Mouse (Mus musculus) adrenal gland, adult (tissue): ENCODE measurements around the gene Car14.

Source experiments
- DNase-seq, 2 experiments: peaks; one replicate each; pipeline ENCODE4 v3.0.0; 2022 to 2023; ENCODE audit warnings: low spot score in 1 of 2; ENCODE audit not compliant: inconsistent age in 2 of 2

Car14 gene

DNA sequence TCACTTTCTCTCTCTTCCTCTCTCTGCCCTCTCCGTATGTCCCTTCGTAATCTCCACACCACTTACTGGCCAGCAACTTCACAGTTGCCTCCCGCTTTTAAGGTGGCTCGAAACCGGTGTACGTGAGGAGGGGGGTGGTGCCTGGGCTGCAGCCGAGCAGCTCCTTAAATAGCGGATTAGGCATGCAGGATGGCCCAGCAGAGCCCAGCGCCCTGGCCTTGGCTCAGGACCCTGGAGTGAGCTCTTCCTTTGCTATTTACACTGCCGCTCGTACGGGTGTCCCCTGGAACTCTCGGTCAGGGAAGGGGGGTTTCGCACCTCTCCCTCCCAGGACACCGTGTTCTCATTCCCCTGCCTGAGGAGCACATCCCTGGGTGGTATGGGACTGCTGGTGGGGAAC lies at the start of gene Car14:
Gene Car14 (minus strand): TSS at position 124 of the 400 bp plus-strand sequence.
- DNase-seq, result peak in 1 of 2 experiments; percentile 50

DNA sequence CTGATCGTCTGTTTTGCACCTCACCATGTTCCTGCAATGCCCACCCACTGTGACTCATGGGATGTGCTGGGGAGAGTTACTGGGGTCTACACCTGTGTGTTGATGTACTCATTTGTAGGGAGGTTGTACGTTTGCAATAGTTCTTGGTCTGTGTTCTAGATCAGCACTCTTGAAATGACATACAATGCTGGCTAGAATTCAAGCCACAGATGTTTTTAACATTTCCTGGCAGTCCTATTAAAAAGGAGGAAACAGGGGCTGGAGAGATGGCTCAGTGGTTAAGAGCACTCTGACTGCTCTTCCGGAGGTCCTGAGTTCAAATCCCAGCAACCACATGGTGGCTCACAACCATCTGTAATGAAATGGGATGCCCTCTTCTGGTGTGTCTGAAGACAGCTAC lies 49.0 kb upstream of the Car14 start:
- DNase-seq, result no peak

DNA sequence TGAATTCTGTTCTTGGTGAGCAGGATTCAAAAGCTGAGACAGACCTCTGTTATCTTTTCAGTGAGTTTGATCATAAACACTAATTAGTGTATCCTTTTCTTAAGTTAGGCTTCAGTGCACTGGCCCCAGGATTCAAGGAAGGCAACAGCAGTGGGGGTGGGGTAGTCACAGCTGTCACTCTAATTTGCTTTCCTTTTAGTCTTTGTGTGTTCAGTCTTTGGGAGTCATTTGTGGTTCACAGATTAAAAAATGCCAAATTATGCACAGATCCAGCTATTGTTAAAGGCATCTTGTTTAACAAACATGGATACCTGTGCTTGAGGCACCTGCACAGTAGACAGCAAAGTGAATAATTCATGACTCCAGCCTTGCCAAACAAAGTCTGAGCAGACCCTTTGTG lies 48.5 kb upstream of the Car14 start:
- no peak for DNase-seq

DNA sequence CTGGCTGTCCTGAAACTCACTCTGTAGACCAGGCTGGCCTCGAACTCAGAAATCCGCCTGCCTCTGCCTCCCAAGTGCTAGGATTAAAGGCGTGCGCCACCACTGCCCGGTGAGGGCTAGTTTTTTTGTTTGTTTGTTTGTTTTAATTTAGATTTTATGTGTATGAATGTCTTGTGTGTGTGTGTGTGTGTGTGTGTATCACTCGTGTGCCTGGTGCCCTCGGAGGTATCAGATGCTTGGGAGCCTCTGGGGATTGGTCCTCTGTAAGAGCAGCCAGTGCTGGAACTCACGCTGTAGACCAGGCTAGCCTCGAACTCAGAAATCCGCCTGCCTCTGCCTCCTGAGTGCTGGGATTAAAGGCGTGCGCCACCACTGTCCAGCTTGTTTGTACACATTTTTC lies 47.1 kb upstream of the Car14 start:
- DNase-seq, result peak in 1 of 2 experiments; percentile 50

DNA sequence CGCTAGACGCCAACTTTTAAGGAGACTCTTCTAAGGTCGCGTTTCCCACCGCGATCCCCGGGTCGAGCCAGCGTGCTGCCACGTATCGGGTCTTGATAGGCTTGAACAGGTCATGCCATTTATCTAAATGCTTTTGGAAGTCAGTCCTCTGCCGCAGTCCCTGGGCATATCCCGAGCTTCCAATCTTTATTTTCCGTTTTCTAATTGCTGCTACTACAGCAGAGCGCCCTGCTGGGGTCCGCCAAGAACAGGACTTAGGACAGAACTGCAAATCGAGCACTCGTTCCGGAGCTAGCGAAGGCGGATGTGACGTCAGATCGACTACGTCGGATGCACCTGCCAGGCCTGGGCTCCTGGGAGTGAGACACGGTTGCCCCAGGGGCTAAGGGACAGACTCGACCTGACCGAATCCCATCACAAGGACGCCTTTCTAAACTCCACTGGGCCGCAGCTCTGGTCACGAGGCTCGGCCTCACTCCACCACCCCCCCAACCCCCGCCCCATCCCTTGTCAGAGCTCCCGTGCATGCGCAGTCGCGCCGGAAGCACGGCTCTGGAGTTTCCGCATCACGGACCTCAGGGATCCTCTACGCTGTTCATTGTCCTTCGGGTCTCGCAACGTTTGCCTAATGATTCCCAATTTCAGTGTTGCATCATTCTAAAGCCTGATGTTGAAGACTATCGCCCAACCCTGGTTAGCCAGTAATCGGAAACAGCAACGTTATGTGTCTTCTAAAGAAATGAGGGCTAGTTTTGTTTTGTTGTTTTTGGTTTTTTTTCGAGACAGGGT lies 46.5 kb upstream of the Car14 start:
- peak; percentile 92 to 98 for DNase-seq

DNA sequence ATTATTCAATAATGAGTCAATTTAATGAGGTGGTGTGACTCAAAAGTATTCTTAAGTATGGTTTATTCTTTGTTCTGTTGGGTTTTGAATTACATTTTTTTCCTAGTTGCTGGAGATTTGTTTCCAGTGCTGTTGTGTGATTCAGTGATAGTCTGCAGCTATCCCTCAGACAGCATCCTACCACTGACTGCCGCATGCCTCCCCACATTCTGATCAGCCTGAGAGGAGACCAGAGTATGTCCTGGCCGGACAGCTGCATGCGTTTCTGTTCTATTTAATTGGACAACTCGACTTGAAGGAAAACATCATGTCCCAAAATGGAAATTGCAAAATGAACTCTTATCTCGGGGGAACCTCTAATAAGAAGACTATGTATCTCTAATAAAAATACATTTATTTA lies 43.8 kb upstream of the Car14 start:
- DNase-seq, result no peak

DNA sequence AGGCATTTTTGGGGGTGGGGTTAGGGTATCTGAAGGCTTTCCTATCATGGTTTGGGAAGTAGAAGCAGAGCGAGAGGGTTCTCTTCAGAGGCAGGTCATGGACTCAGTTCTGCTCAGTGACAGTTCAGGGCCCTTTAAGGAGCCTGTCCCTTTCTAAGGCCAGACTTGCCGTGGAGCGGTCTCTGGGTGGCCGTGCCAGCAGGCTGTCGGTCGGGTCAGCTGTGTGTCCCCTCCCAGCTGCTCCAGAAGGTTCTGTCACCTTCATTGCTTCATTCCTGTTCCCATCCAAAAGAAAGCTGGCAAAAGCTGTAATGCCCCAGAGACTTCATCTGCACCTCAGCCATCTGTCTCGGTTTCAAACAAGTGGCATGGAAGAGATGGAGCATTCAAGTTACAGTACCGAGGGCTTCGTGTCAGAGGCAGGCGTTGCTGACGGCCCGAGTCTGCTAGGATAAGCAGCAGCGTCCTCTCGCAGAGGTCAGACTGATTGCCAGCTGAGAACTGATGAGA lies 41.3 kb upstream of the Car14 start:
- peak in 1 of 2 experiments; percentile 46 for DNase-seq

DNA sequence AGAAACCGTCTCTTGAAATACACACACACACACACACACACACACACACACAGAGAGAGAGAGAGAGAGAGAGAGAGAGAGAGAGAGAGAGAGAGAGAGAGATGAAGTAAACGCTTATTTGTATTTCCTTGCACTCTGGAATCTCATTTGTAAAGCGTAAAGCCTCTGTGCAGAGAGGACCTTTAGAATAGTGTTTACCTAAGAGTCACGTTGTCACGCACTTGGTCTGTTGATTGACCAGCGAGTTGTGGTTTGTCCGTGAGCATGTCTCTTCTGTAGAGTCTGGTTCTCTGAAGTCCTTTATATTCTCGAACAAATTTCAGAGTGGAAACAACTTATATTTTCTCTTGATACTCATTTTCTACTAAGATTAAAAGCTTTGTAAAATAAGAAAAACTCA lies 40.3 kb upstream of the Car14 start:
- DNase-seq, result no peak

DNA sequence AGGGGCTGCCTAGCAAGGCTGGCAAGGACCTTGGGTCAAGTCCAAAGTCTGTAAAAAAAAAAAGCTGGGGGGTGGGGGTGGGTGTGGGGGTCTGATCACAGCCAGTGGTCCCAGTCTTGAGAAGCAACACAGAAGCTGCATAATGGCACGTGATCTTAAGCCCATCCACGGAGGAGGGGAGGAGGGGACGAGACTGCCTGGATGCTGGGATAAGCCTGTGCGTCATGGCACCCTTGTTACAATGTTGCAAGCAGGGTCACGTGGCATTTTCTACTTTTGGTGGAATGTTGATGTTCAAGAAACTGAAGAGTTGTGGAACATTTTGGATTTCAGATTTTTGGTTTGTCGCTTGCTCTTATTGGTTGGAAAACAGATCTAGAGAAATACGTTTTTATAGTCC lies 38.7 kb upstream of the Car14 start:
- no peak for DNase-seq

DNA sequence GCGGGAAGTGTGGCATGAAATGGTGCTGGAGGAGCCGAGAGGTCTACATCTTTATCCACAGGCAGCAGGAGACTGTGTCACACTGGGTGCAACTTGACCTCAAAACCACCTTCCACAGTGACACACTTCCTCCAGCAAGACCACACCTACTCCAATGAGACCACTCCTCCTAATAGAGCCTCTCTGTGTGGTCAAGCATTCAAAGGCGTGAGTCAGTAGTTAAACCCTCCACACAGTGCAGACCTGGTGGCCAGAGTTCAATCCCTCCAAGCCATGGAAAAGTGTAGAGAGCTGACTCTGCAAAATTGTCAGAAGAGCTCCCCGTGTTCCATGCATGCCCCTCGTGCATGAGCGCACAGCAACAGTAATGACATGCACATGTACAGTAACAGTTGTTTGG lies 38.3 kb upstream of the Car14 start:
- no peak for DNase-seq

DNA sequence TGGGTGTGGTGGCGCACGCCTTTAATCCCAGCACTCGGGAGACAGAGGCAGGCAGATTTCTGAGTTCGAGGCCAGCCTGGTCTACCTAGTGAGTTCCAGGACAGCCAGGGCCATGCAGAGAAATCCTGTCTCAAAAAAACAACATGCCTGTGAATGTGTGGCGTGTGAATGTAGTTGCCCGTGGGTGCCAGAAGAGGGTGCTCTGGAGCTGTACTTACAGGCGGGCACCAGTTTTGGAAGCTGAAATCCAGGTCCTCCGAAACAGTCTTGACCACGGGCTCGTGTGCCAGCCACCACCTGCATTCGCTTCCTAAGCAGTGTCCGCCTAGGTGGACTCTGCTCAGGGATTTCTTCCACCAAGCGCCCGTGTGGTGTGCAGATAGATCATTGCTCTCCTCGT lies 34.3 kb upstream of the Car14 start:
- DNase-seq, result peak in 1 of 2 experiments; percentile 48

DNA sequence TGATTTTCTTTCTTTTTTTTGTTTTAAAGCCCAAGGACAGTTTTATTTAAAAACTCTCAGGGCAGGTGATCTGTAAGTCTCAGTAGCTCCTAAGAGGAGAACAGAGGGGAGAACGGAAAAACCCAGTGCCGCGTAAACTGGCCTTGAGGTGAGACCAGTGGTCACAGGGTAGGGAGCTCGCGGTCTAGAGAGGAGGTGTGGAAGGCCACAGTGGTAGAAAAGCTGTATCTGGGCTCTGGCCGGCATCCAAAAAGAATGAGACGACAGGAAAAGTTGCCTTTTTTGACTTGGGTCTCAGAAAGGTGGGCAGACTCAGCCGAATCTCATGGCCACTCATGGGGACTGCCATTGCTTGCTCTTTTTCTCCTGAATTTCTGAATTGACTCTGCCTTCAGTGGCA lies 33.7 kb upstream of the Car14 start:
- peak; percentile 59 to 73 for DNase-seq

DNA sequence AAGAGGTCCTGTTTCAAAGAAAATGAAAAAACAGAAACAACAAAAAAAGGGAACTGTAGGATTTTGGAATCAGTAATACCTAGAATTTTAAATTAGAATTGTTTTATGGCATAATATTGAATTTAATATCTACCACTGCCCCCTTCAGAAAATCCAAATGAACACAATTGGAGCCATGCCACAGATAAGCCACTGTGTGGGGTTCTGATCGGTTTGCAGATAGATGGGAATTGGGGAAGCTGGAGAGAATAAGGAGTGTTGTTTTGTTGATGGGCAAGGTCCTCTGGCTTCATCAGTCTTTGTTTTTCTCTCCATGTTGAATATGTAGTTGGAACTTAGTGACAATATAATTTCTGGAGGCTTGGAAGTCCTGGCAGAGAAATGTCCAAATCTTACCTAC lies 30.0 kb upstream of the Car14 start:
- DNase-seq, result no peak

DNA sequence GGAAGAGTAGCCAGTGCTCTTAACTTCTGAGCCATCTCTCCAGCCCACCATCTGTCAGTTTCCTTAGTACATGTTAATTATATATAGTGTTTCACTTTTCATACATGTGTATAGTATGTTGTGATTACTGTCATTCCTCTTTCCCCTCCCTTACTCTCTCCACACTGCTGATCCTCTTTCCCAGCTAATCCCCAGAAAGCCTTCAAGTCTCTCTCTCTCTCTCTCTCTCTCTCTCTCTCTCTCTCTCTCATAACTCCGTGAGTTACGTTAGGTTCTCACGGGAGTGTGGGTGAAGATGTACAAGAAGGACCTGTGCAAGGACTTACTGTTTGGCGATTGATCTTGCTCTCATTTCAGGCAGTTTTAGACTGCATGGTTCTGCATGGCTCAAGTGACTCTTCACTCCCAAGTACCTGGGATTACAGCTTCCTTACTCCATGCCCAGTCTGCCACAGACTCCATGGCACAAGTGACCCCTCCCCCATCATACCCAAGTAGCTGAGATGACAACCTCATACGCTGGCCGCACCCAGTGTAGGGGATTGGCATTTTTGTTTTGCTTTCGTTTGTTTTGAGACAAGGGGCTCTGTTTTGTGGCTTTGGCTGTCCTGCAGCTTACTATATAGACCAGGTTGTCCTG lies 28.7 kb upstream of the Car14 start:
- DNase-seq, result no peak

DNA sequence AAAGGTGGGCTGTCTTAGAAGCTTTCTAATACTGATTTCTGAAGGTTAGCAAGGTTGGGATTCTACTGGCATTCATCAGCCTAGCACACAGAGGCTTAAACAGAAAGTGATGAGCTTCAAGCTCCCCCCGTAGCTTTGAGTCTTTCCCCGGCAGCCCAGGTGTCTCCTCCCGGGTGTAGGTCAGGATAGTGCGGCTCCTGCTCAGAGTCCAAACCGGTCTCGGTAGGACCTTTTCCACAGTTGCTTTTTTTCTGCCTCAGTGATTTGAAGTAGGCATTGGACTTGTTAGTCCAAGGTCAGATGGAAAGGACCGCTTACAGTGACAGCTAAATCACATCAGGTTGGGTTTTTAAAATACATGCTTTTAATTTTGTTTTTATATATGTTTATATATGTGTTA lies 28.1 kb upstream of the Car14 start:
- no peak for DNase-seq

DNA sequence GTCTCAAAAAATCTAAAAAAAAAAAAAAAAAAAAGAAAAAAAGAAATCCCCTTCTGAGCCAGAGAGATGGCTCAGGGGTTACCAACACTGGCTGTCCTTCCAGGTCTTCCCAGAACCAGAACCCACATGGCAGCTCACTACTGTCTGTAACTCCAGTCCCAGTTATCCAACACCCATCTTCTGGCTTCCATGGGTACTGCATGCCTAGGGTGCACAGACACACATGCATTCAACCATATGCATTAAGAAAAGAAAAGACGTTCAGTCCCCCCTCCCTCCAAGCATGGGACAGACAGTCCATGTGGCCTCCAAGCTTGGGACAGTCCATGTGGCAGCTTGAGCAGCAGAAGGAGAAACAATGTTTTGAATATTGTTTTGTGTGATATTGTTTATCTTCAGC lies 27.7 kb upstream of the Car14 start:
- no peak for DNase-seq

DNA sequence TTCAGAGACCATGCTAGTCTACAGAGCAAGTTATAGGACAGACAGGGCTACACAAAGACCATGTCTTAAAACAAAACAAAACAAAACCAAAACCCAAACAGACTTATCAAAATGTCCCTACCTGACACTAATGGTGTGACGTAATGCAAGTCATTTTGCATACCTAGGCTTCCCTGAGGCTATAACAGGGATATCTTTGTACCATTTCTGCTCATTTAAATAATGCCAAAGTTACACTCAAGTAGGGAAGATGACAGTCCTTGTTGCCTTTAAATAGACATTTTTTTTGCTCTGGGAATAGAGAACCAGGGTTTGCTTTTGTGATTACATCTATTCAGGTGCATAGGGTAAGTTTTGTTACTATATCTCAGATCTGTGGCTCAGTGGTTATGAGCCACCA lies 27.0 kb upstream of the Car14 start:
- DNase-seq, result no peak

DNA sequence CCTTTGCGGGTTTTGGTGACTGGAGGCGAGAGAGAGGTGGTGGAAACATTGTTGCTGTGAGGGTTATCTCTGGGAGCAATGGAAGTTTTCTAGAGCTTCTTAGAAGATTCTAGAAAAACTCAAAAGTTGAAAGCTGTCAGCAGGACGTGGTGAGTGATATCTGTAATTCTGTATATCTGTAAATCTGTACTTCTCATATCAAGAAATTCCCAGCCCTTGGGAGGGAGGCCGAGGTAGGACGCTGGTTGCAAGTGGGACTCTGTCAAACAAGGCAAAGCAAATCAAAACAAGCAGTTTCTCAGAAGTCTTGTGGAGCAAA lies 25.9 kb upstream of the Car14 start:
- DNase-seq, result no peak

DNA sequence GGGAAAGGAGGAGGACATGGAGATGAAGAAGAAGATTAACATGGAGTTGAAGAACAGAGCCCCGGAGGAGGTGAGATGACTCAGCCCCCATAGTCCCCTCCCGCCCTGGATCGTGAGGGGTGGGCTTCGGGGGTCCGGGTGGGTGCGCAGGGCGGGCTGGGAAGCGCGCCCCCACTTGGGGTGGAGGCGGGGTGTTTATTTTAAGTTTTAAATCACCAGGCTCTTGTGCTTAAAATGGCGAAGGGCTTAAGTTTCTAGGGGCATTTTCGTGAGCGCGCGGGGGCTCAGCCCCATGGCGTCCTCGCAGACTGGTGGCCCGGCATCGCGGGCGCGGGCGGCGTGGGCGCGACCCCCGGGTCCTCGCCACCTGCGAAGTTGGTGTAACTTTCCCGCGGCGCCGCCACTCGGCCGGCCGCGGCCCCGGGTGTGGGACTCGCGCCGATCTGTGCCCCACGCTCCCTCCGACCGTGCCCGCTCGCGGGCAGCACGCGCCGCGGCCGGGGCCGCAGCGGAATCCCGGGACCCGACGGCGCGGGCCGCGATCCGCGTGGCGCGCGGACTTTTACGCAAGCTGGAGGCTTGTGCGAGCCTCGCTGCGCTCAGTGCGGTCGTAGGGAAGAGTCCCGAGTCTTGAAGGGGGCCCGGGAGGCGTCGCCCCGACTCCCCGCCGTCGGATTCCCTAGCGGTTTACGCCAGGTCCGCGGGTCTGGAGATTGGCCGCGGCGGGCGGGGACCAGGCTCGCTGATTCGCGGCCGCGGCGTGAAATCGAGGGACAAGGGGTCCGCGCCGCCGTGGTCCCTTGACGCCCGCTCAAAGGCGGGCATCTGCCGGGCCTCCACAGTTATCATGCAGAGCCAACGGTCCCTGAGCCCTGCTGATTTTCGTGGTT lies 25.3 kb upstream of the Car14 start:
- peak; percentile 65 to 86 for DNase-seq

DNA sequence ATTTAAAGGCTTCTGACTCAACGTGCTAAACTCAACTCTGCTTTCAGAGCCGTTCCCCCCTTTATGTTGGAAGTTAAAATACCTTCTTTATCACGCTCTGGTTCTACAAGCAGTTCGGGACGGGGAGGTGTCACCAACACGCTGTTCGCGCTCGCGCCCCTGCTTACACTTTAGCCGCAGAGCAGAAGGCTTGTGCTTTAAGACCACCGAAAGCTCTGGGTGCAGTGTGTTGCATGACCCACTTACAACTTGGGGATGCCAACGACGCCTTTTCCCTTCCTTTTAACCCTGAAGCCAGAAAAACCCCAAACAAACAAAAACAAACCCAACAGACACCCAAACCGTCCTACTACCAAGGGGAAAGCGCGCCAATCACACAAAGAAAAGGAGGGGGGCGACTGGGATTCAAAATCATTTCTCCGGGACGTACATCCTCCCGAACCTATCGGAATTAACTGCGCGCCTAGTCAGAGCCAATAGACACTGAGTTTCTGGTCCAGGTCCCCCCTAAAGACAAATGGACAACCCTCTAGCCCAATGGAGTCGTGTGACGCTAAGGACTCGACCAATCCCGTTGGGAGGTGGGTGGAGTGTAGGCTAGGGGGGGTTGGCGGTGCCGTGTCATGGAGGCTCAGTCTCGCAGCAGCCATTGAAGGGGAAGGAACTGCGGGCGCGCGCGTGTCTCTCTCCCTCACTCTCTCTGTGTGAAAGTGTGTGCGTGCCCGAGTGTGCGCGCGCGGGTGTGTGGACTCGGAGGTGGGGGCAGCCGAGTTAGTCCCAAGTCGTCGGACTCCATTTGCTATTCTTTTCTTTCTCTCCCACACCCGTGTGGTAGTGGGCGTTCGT lies 24.4 kb upstream of the Car14 start, which contains the start of gene Anp32e:
Gene Anp32e (plus strand): TSS at position 589 of the 846 bp plus-strand sequence.
- peak; percentile 98 to 100 for DNase-seq

DNA sequence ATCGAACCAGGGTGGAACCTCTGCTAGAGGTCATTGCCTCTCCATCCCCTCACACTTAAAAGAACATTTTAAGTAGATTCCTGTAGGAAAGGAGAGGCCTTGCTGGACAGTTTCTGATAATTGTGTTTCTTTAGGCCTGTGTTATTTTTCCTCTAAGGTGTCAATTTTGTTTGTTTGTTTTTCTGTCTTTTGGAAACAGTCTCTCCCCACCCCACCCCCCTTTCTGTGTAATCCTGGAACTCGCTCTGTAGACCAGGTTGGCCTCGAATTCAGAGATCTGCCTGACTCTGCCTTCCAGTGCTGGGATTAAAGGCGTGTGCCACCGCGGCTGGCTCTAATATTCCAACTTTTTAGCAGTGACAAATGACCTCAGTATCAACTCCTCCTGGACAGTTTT lies 23.8 kb upstream of the Car14 start:
- no peak for DNase-seq
